Mouse (Mus musculus) effector memory CD4-positive, alpha-beta T cell, adult 7 months (primary cell): ENCODE measurements around the gene Atg14. TPM values are rescaled to one million over a fixed set of nuclear protein-coding genes. Genes with fewer than 3 reads are reported as not detected.

Source experiments
- polyA plus RNA-seq: library from polyadenylated mRNA; unstranded; fragments of 100-300 nt; shearing (Covaris generic); gene quantifications from one replicate; pipeline ENCODE4 v1.2.1, GENCODE M21; 2017

Atg14 gene
- 18.0 TPM for polyA plus RNA-seq

GRCm38 (mm10) chr14:47570549-47570948 lies at the start of gene Atg14:
Gene Atg14, minus strand, starts transcription at chr14:47570649.

Other genes with a start within 250 kb of the Atg14 start
- 96.9 TPM for gene Lgals3, start 202.9 kb downstream of the Atg14 start, polyA plus RNA-seq
- 6.0 TPM for gene Dlgap5, start 152.2 kb downstream of the Atg14 start, polyA plus RNA-seq
- 65.8 TPM for gene Fbxo34, start 120.2 kb downstream of the Atg14 start, polyA plus RNA-seq
- gene Ktn1, start 77.8 kb upstream of the Atg14 start, polyA plus RNA-seq, result 47.0 TPM